Mouse (Mus musculus) kidney, postnatal 4 days (tissue): ENCODE data around the gene Rab4a.

ENCODE experiments used
- DNase-seq, 2 experiments: peaks; one replicate each; pipeline ENCODE4 v3.0.0; 2021; ENCODE audit warnings: mixed read lengths in 2 of 2

Rab4a gene

DNA sequence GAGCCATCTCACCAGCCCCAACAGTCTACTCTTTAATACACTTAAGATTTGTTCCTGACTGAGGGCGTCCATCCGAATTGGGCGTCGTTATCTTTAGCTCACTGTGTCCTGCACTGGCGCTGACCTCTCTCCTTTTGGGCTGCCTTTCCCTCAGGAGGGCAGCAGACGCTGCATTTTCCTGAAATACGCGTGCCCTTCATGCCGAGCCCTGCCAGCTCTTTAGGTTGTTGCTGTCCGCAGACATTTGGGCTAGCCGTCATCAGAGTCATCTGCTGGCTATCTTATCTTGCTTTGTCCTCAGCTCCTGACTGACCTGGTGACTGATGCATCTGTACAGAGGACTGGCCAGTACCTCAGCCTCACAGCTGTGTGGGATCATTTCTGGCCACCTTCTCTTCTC lies 9.5 kb downstream of the Rab4a start:
- DNase-seq: no peak

DNA sequence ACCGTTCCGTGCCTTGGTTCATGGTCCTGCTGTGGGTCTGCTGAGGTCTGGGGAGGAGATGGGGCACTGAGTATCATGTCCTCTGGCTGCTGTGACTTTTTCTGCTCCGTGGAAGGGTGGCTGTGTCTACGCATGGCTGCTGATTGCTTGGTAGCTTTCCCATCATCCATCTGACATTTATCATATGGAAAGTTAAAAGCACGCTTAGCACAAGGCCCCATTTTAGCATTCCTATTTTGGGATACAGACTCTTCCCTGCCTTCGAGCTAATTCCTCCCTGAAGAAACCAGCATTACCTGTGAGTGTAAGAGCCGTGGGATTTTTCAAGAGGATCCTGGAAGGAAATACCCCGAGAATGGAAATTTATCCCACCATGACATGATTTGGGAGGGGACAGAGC lies 11.2 kb downstream of the Rab4a start:
- DNase-seq: no peak

DNA sequence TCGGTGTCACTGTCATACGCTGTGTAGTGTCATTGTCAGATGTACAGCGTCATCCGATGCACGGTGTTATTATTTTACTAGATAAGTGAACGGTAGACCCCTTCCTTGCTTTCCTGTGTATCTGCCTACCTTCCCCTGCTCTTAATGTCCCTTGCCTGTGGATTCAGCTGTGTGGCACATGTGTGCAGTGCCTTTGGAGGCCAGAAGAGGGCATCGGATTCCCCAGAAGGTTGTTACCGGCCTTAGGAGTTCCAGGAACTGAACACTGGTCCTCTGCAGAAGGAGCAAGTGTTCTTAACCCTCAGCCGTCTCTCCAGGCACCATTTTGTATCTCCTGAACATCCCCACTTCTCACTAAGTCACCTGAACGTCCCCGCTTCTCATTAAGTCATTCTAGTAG lies 12.0 kb downstream of the Rab4a start:
- no peak for DNase-seq

- peak in 1 of 2 experiments; percentile 47 for DNase-seq
Observed at GRCm38 (mm10) chr8:123819683-123820610, 14.2 kb downstream of the Rab4a start.

DNA sequence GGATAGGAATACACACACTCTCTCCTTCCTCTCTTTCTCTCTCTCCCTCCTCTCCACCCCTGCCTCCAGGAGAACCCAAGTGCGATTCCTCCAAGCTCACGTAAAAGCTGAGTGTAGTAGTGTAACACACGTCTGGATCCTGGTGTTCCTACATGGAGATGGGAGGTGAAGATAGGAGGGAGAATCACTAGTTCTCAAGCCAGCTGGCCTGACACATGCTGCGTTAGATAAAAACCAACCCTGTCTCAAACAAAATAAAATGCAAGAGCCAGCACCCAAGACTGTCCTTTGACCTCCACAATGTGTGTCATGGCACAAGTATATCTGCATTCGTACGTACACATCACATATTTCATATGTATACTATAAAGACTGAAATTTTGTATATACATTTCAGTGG lies 15.0 kb downstream of the Rab4a start:
- DNase-seq: no peak

DNA sequence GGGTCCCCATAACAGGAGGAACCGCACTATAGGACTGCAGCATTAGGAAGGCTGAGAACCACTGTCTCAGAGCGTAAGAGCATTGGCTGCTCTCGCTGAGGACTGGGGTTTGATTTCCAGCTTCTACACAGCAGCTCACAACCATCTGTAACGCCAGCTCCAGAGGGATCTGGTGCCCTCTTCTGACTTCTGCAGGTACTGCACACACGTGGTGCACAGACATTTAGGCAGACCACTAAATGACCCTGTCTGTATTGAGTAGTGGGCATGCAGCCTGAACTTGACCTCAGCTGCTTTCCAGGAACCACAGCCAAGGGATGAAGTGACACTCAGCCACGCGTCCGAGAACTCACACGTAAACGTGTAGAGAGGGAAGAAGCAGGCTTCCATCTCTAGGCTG lies 17.3 kb downstream of the Rab4a start:
- DNase-seq: no peak

DNA sequence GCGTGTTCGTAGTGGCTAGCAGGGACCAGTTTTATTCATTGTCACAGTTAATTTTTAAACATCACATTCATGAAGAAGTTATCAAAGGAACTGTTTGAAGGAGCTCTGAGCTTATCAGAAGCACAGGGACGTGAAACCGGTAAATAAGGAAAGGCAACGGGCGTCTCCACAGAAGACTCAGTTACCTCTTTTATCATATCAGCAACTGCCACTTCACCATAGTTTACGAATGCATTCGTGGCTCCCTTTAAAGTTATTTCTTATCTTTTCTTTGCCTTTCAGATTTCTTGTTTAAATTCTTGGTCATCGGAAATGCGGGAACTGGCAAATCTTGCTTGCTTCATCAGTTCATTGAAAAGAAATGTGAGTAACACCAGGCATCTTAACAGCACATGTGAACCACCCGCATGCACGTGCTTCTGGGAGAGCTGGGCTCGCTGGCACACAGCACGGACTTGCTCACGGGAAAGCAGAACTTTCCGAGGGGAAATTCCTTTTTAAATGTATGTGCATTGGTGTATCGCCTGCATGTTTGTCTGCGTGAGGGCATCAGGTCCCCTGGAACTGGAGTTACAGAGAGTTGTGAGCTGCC lies 17.8 kb downstream of the Rab4a start:
- no peak for DNase-seq

DNA sequence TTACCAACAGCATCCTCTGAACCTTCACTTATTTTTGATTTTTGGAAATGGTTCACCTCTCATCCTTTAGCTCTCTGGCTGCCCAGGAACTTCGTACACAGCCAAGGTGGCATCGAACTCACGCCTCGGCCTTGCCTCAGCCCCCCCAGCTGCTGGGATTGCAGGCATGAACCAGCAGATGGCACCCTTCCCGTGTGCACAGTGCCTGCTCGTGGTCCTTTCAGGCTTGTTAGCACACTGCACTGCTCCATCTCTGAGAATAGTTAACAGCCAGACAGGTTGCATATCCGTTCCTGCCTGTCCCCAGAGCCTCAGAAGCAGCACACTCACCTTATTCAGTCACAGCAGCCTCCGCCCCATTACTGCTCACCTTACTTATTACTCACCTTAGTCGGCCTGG lies 20.2 kb downstream of the Rab4a start:
- DNase-seq: no peak

GRCm38 (mm10) chr8:123826758-123827157 lies 21.0 kb downstream of the Rab4a start:
- DNase-seq: no peak

DNA sequence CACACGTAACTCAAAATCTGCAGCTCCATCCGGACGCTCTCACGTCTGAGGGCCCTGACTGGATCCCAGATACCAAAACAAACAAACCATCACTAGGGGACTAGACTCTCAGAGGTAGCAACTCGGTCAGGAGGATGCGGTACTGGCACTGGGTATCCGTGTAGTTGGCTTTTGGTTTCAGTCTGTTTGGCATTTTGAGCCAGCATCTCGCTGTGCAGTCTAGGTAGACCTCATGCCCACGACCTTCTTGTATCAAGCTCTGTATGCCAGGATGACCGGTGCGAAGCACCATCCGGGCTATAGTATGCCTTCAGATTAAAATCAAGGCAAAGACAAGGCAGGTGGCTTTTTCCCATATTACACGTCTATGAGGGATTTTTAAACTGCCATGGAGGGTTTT lies 21.7 kb downstream of the Rab4a start:
- no peak for DNase-seq

GRCm38 (mm10) chr8:123832757-123833156 lies 27.0 kb downstream of the Rab4a start:
- peak; percentile 63 to 66 for DNase-seq

- DNase-seq: peak; percentile 74
Observed at GRCm38 (mm10) chr8:123835451-123835850, 29.7 kb downstream of the Rab4a start.

GRCm38 (mm10) chr8:123836354-123836753 lies 30.6 kb downstream of the Rab4a start:
- DNase-seq: no peak

DNA sequence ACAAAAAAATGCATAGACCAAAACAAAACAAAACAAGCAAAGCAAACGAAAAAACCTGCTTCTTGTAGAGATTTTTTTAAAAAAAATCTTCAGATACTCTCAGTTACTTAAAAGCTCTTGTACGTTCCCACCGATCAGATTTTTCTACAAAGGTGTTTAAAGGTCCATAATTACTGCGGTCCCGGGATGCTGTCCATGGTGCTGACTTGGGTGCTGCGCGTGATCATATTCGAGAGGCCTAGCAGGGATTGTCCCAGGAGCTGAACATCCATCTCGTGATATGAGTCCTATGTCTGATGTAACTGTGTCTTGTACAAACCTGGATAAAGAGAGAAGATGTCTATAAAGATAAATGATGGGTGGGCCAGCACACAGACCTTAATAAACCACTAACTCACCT lies 32.7 kb downstream of the Rab4a start:
- peak; percentile 66 to 68 for DNase-seq

- no peak for DNase-seq
Observed at GRCm38 (mm10) chr8:123840578-123841345, 35.0 kb downstream of the Rab4a start.

- no peak for DNase-seq
Observed at GRCm38 (mm10) chr8:123842086-123842485, 36.3 kb downstream of the Rab4a start.

DNA sequence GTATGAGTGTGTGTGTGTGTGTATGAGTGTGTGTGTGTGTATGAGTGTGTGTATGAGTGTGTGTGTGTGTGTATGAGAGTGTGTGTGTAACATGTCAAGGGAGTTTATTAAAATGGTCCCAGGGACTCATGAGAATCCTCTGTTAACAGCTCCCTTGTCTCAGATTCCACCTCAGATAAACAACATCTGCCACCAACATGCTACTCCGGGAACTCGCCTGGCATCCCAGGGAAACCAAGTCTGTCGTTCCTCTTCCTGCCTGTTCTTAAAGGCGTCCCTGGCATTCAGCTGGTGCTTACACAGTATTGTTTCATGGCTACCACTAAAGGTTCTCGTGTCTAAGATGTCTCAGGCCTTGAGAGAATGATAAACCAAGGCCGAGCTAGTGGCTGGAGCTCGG lies 38.6 kb downstream of the Rab4a start:
- no peak for DNase-seq

DNA sequence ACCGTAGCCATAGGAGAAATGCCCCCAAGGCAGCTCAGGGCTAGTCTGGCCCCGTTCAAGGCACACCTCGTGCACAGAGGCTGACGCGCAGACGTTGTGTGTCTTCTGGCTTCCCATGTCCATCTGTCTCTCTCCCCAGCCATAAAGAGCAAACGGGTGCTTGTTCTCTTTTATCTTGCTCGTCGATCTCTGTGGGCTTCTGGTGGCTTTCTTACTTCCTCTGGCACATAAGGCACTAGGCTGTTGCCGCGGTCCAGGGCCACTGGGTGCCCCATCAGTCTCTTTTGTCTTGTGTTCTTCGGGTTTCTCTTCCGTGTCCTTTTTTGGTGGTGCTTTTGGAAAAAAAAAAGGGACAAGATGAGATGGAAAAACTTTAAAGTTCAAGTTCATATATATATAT lies 39.3 kb downstream of the Rab4a start:
- DNase-seq: no peak

GRCm38 (mm10) chr8:123845991-123846390 lies 40.2 kb downstream of the Rab4a start:
- no peak for DNase-seq

GRCm38 (mm10) chr8:123846509-123846908 lies 40.7 kb downstream of the Rab4a start:
- no peak for DNase-seq

GRCm38 (mm10) chr8:123847546-123847945 lies 41.8 kb downstream of the Rab4a start:
- DNase-seq: no peak

GRCm38 (mm10) chr8:123849352-123849751 lies 43.6 kb downstream of the Rab4a start:
- no peak for DNase-seq

- DNase-seq: no peak
Observed at GRCm38 (mm10) chr8:123851590-123851989, 45.8 kb downstream of the Rab4a start.

GRCm38 (mm10) chr8:123854252-123854651 lies 48.5 kb downstream of the Rab4a start:
- no peak for DNase-seq
